Mouse (Mus musculus) layer of hippocampus, adult 2 months (tissue): ENCODE measurements around the gene Gm20403. TPM values are rescaled to one million over a fixed set of nuclear protein-coding genes. Genes with fewer than 3 reads are reported as not detected.
"Not testable (repeated sequence)": the region's sequence is repeated elsewhere in the genome, so short reads cannot be mapped to it uniquely, and the experiment has no call there.

ENCODE experiments used
- DNase-seq, 2 experiments: peaks; one replicate each; pipeline ENCODE4 v3.0.0; 2022; ENCODE audit warnings: low spot score in 2 of 2
- H3K27ac ChIP-seq: fragments of 200-600 bp; 2 replicates; pipeline ENCODE4 v1.8.1; 2022
- H3K4me3 ChIP-seq: fragments of 200-600 bp; 2 replicates; pipeline ENCODE4 v1.8.1; 2022; ENCODE audit warnings: mild to moderate bottlenecking
- CTCF ChIP-seq: fragments of 200-600 bp; conservative IDR thresholded peaks from 2 replicates; pipeline ENCODE4 v1.8.1; 2022; ENCODE audit warnings: antibody characterized with exemption, mild to moderate bottlenecking, moderate library complexity
- total RNA-seq, 2 experiments: library from RNA; stranded (reverse); gene quantifications; 2 replicates each; pipeline ENCODE4 v1.2.3; 2021

Gm20403 gene
- total RNA-seq, 2 experiments from 2014 or later, result not detected

- peak in 1 of 2 experiments; percentile 12 for DNase-seq
- no peak for TF ChIP-seq CTCF
- Histone ChIP-seq H3K4me3 (peak overlapping the region; percentile 76), H3K27ac (peak overlapping the region; percentile 43; the same call in 1 of the 2 replicates)
These were observed 1.6 kb downstream of the Gm20403 start for GRCm38 (mm10) chr12:54984701-54985256.

GRCm38 (mm10) chr12:54982935-54983715 is 3.2 kb downstream of the Gm20403 start:
- DNase-seq, result no peak
- TF ChIP-seq CTCF, result no peak
- Histone ChIP-seq H3K27ac (no peak overlapping the region), H3K4me3 (no peak overlapping the region)

GRCm38 (mm10) chr12:54981962-54982361 is 4.4 kb downstream of the Gm20403 start:
- no peak for DNase-seq
- no peak overlapping the region for H3K27ac ChIP-seq
- no peak for TF ChIP-seq CTCF
- H3K4me3 ChIP-seq, result no peak overlapping the region

- no peak overlapping the region for H3K27ac ChIP-seq
- DNase-seq, result no peak
- no peak overlapping the region for H3K4me3 ChIP-seq
- TF ChIP-seq CTCF, result no peak
These were observed 5.4 kb downstream of the Gm20403 start for GRCm38 (mm10) chr12:54980939-54981338.

- Histone ChIP-seq H3K27ac (no peak overlapping the region), H3K4me3 (no peak overlapping the region)
- DNase-seq, result no peak
- no peak for TF ChIP-seq CTCF
These were observed 5.8 kb downstream of the Gm20403 start for GRCm38 (mm10) chr12:54980532-54980931.

- no peak for DNase-seq
- Histone ChIP-seq H3K27ac (no peak overlapping the region), H3K4me3 (no peak overlapping the region)
- TF ChIP-seq CTCF, result no peak
These were observed 17.3 kb downstream of the Gm20403 start for GRCm38 (mm10) chr12:54969033-54969432.

- Histone ChIP-seq H3K27ac (no peak overlapping the region), H3K4me3 (no peak overlapping the region)
- no peak for DNase-seq
- no peak for TF ChIP-seq CTCF
These were observed 20.7 kb downstream of the Gm20403 start for GRCm38 (mm10) chr12:54965532-54966160.

- no peak overlapping the region for H3K27ac ChIP-seq
- H3K4me3 ChIP-seq, result no peak overlapping the region
- TF ChIP-seq CTCF, result no peak
- DNase-seq, result no peak
These were observed 26.8 kb downstream of the Gm20403 start for GRCm38 (mm10) chr12:54959569-54959968.

- no peak for TF ChIP-seq CTCF
- no peak overlapping the region for H3K27ac ChIP-seq
- DNase-seq, result no peak
- H3K4me3 ChIP-seq, result no peak overlapping the region
These were observed 29.4 kb downstream of the Gm20403 start for GRCm38 (mm10) chr12:54956974-54957373.

- no peak for TF ChIP-seq CTCF
- no peak for DNase-seq
- H3K4me3 ChIP-seq, result no peak overlapping the region
- H3K27ac ChIP-seq, result no peak overlapping the region
These were observed 29.9 kb downstream of the Gm20403 start for GRCm38 (mm10) chr12:54956457-54956856.

GRCm38 (mm10) chr12:54946116-54946515 is 40.2 kb downstream of the Gm20403 start:
- Histone ChIP-seq H3K27ac (no peak overlapping the region), H3K4me3 (no peak overlapping the region)
- no peak for TF ChIP-seq CTCF
- DNase-seq, result no peak

- H3K27ac ChIP-seq, H3K4me3 ChIP-seq, DNase-seq: not testable (repeated sequence)
- TF ChIP-seq CTCF, result peak; percentile 55
These were observed 43.7 kb downstream of the Gm20403 start for GRCm38 (mm10) chr12:54942586-54943157.

- not testable (repeated sequence) for H3K27ac ChIP-seq, DNase-seq, H3K4me3 ChIP-seq
These were observed 48.6 kb downstream of the Gm20403 start for GRCm38 (mm10) chr12:54937581-54938343.

Other genes starting within 250 kb of the Gm20403 start
- 10 to 100 TPM; 39.7 to 48.0 TPM for gene Snx6, start 190.8 kb downstream of the Gm20403 start, total RNA-seq
- gene Cfl2, start 123.7 kb downstream of the Gm20403 start, total RNA-seq, result 10 to 100 TPM; 88.3 to 92.3 TPM
- gene Baz1a, start 27.8 kb upstream of the Gm20403 start, total RNA-seq, result 1 to 10 TPM; 1.4 to 1.8 TPM
- gene 2700097O09Rik, start 93.6 kb upstream of the Gm20403 start, total RNA-seq, result 10 to 100 TPM in 1 of 2 experiments, 1 to 10 TPM in 1; 9.9 to 11.4 TPM
- gene Srp54a, start 93.7 kb upstream of the Gm20403 start, total RNA-seq, result 10 to 100 TPM; 86.3 to 87.0 TPM
- 10 to 100 TPM; 12.3 to 15.5 TPM for gene Fam177a, start 137.9 kb upstream of the Gm20403 start, total RNA-seq
- 10 to 100 TPM; 51.4 to 58.8 TPM for gene Srp54b, start 168.6 kb upstream of the Gm20403 start, total RNA-seq
- 1 to 10 TPM; 1.2 to 5.5 TPM for gene 1700047I17Rik2, start 213.1 kb upstream of the Gm20403 start, total RNA-seq
- gene Srp54c, start 243.6 kb upstream of the Gm20403 start, total RNA-seq, result 10 to 100 TPM; 33.0 to 35.3 TPM